Mouse (Mus musculus): ENCODE measurements at regions not wholly inside any gene's neighbourhood (a gene's known extent, or its start where the extent isn't known, plus 50 kb on each side); places are given as distances from the start of the nearest gene placed in this dataset.

DNA sequence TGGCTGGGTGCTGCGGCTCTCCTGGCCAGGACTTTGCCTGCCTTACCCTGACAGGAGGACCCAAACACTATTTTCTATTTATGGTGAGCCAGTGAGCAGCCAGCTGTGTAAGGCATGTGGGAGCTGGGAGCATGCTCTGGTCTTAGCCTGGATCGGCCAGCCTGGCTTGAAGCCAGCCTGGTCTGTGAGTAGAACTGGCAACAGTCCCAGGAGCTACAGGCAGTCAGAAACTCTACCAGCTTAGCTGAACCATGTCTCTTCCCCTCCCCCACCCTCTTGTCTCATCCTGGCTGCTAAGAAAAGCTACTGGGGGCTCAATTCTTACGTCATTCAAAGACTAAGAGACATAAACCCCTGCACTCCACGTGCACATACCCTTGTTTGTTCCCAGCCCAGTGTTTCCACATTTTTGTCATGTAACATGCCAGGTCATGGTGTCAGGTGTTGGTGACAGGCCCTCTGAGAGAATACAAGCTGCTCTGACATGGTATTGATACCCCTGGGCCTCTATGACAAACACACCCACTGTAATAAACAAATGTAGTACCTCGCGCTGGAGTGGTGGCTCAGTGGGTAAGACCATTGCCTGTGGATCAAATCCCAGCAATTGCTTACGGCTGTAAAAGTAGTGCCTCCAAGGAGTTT is 91.2 kb downstream of the Dll1 start:
- Histone ChIP-seq H3K4me2 (peak overlapping the region; percentile 53), H3K9ac (peak overlapping the region; percentile 55; the same call in 1 of the 2 replicates), H3K4me3 (peak overlapping the region; percentile 24), H3K27me3 (replicated peaks) (no peaks in the 10 kb centered on the region), H3K9me3 (no peaks in the 10 kb centered on the region), H3K36me3 (no peaks in the 10 kb centered on the region), H3K27ac (replicated peaks) (peak overlapping the region; percentile 94), H3K4me1 (peaks cover 38% of the 10 kb centered on the region)
- 31% methylated on average over 7 of the region's 7 CpGs for WGBS
- ATAC-seq (ENCODE audit: extremely low read depth, insufficient number of reproducible peaks, low FRiP score, low TSS enrichment) = peak; percentile 83

GRCm38 (mm10) chr17:15269905-15270304 is 106.8 kb downstream of the Dll1 start:
- H3K36me3 ChIP-seq = no peaks in the 10 kb centered on the region
- ATAC-seq (ENCODE audit: extremely low read depth, insufficient number of reproducible peaks, low FRiP score, low TSS enrichment) = no peak
- no peak overlapping the region for H3K4me2 ChIP-seq
- no peak overlapping the region for H3K9ac ChIP-seq
- H3K27ac ChIP-seq (replicated peaks) = no peak overlapping the region
- H3K27me3 ChIP-seq (replicated peaks) = 0 out of 2 replicates have a peak, but pooled peaks cover 3% of the 10 kb centered on the region
- WGBS = 64% methylated on average over 6 of the region's 6 CpGs
- peaks cover 13% of the 10 kb centered on the region for H3K4me1 ChIP-seq
- no peak overlapping the region for H3K4me3 ChIP-seq
- H3K9me3 ChIP-seq = no peaks in the 10 kb centered on the region

DNA sequence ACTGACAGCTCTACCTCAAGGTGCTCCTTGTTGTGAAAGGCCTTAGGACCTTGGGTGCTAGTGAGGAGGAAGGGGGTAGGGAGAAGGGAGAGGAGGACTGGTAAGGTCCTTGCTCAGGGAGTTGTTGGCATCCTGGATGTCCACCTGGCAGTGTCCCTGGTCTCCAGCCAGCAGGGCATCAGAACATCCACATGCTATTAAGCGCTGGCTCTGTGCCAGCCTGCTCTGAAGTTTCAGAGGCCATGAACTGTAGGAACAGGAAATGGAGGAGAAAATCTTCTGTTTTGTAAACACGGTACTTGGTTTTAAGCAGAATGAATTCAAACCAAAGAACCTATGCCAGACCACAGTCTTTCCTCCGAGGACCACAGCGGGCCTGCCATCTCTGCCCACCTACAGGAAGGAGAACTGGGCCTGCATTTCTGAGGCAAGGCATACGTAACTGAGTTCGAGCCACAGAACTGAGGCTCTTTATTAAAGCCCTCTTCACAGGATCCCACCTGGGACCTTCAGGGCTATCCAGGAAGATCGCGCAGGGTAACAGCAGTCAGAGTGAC is 107.5 kb downstream of the Dll1 start:
- no peak for ATAC-seq (ENCODE audit: extremely low read depth, insufficient number of reproducible peaks, low FRiP score, low TSS enrichment)
- Histone ChIP-seq H3K4me1 (peaks cover 13% of the 10 kb centered on the region), H3K4me3 (no peak overlapping the region), H3K27me3 (replicated peaks) (0 out of 2 replicates have a peak, but pooled peaks cover 3% of the 10 kb centered on the region), H3K36me3 (no peaks in the 10 kb centered on the region), H3K4me2 (no peak overlapping the region), H3K9ac (no peak overlapping the region), H3K9me3 (no peaks in the 10 kb centered on the region), H3K27ac (replicated peaks) (no peak overlapping the region)
- WGBS = 82% methylated on average over 8 of the region's 8 CpGs

GRCm38 (mm10) chr17:15267721-15268120 is 109.0 kb downstream of the Dll1 start:
- WGBS = 65% methylated on average over 7 of the region's 7 CpGs
- no peaks in the 10 kb centered on the region for H3K36me3 ChIP-seq
- H3K4me1 ChIP-seq = peaks cover 13% of the 10 kb centered on the region
- no peak overlapping the region for H3K27ac ChIP-seq (replicated peaks)
- ATAC-seq (ENCODE audit: extremely low read depth, insufficient number of reproducible peaks, low FRiP score, low TSS enrichment) = no peak
- no peak overlapping the region for H3K4me3 ChIP-seq
- H3K27me3 ChIP-seq (replicated peaks) = 0 out of 2 replicates have a peak, but pooled peaks cover 3% of the 10 kb centered on the region
- H3K4me2 ChIP-seq = no peak overlapping the region
- no peak overlapping the region for H3K9ac ChIP-seq
- H3K9me3 ChIP-seq = no peaks in the 10 kb centered on the region

DNA sequence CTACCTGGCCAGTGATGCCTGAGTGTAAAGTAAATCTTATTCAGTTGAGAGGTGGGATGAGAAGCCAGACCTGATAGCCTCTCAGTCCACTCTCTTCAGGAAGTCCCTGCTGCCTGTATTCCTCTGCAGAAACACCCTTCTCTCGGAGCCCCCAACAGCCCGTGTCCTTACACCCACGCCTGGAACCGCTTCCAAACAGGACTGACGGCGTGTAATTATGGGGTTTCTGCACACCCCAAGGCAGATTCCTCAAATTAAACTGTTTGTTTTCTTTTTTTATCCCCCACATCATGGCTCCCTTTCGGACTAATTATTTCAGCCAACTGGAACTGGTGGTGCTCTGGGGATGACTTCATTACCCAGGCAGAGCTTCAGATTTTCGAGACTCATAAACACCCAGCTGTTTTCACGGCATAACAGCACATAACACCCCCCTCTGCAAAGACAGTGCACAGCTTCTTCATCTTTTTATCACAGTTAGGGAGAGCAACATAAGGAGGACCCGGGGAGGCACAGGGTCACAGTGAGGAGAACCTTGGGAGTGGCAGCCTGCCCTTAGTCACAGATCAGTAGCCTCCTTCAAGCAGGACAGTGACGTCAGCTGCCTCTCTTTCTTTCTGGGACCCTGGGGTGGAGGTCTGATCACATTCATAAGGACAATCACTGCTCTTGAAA is 117.1 kb downstream of the Dll1 start:
- no peak overlapping the region for H3K9ac ChIP-seq
- no peaks in the 10 kb centered on the region for H3K27me3 ChIP-seq (replicated peaks)
- H3K9me3 ChIP-seq = no peaks in the 10 kb centered on the region
- no peak overlapping the region for H3K4me3 ChIP-seq
- ATAC-seq (ENCODE audit: extremely low read depth, insufficient number of reproducible peaks, low FRiP score, low TSS enrichment) = no peak
- H3K4me1 ChIP-seq = peaks cover 9% of the 10 kb centered on the region
- WGBS = 66% methylated on average over 11 of the region's 11 CpGs
- no peaks in the 10 kb centered on the region for H3K36me3 ChIP-seq
- no peak overlapping the region for H3K4me2 ChIP-seq
- no peak overlapping the region for H3K27ac ChIP-seq (replicated peaks)

- no peaks in the 10 kb centered on the region for H3K9me3 ChIP-seq
These were observed 120.8 kb downstream of the Dll1 start for GRCm38 (mm10) chr17:15255874-15256273.

GRCm38 (mm10) chr17:15253785-15254184 is 122.9 kb downstream of the Dll1 start:
- H3K9ac ChIP-seq = no peak overlapping the region
- no peak overlapping the region for H3K27ac ChIP-seq (replicated peaks)
- 78% methylated on average over 4 of the region's 4 CpGs for WGBS
- H3K9me3 ChIP-seq = no peaks in the 10 kb centered on the region
- no peak overlapping the region for H3K4me3 ChIP-seq
- ATAC-seq (ENCODE audit: extremely low read depth, insufficient number of reproducible peaks, low FRiP score, low TSS enrichment) = no peak
- H3K27me3 ChIP-seq (replicated peaks) = 0 out of 2 replicates have a peak, but pooled peaks cover 4% of the 10 kb centered on the region
- H3K4me2 ChIP-seq = no peak overlapping the region
- no peaks in the 10 kb centered on the region for H3K36me3 ChIP-seq
- H3K4me1 ChIP-seq = no peaks in the 10 kb centered on the region

More at GRCm38 (mm10) chr17:15255874-15256273, 120.8 kb downstream of the Dll1 start:
- ATAC-seq (ENCODE audit: extremely low read depth, insufficient number of reproducible peaks, low FRiP score, low TSS enrichment) = no peak
- Histone ChIP-seq H3K36me3 (no peaks in the 10 kb centered on the region), H3K4me2 (no peak overlapping the region), H3K4me3 (no peak overlapping the region), H3K27ac (replicated peaks) (no peak overlapping the region), H3K4me1 (peaks cover 9% of the 10 kb centered on the region), H3K9ac (no peak overlapping the region), H3K27me3 (replicated peaks) (no peaks in the 10 kb centered on the region)
- WGBS = 73% methylated on average over 2 of the region's 2 CpGs

DNA sequence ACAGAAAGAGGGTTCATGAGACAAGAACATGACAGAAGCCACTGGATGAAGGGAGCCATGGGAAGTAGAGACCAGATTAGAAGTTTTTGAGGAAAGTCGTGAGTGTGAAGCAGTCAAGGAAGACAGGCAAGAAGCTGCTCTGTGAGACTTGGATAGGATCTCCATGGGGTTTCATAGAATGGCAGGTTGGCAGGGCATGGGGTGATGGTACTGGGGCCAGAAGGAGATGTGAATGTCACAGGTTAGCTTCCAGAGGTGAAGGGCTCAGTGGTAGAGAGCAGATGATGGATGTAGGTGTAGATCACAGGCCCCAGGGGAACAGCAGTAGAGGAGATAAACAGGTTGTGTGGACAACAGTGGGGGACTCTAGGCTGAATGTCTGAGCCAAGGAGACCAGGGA is 123.4 kb downstream of the Dll1 start:
- WGBS = 64% methylated on average over 1 of the region's 1 CpGs

GRCm38 (mm10) chr17:15252187-15252586 is 124.5 kb downstream of the Dll1 start:
- 42% methylated on average over 2 of the region's 2 CpGs for WGBS
- Histone ChIP-seq H3K27ac (replicated peaks) (no peak overlapping the region), H3K4me1 (peaks cover 6% of the 10 kb centered on the region), H3K9ac (no peak overlapping the region), H3K36me3 (no peaks in the 10 kb centered on the region), H3K4me2 (no peak overlapping the region), H3K4me3 (no peak overlapping the region), H3K27me3 (replicated peaks) (0 out of 2 replicates have a peak, but pooled peaks cover 14% of the 10 kb centered on the region), H3K9me3 (no peaks in the 10 kb centered on the region)
- no peak for ATAC-seq (ENCODE audit: extremely low read depth, insufficient number of reproducible peaks, low FRiP score, low TSS enrichment)

More for the DNA sequence above, 123.4 kb downstream of the Dll1 start:
- Histone ChIP-seq H3K36me3 (no peaks in the 10 kb centered on the region), H3K27me3 (replicated peaks) (0 out of 2 replicates have a peak, but pooled peaks cover 5% of the 10 kb centered on the region), H3K9me3 (no peaks in the 10 kb centered on the region), H3K4me1 (no peaks in the 10 kb centered on the region; the same call in 1 of the 2 replicates), H3K9ac (no peak overlapping the region), H3K4me3 (no peak overlapping the region), H3K27ac (replicated peaks) (no peak overlapping the region), H3K4me2 (no peak overlapping the region)
- ATAC-seq (ENCODE audit: extremely low read depth, insufficient number of reproducible peaks, low FRiP score, low TSS enrichment) = no peak

DNA sequence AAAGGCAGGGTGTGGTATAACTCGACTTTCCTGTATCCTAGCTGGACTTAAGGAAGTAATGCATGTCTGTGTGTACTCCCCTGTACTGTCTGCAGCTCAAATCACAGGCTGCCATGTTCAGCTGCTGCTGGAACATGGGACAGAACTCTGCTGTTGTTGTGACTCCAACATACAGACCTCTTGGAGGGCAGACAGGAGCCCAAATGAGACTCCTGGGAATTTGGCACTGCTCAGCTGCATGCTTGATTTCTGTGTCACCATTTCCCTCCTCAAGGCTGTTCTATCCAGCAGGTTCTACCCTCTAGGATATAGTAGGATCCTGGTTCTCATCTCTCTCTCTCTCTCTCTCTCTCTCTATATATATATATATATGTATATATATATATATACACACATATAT is 125.0 kb downstream of the Dll1 start:
- no peaks in the 10 kb centered on the region for H3K36me3 ChIP-seq
- H3K27me3 ChIP-seq (replicated peaks) = 0 out of 2 replicates have a peak, but pooled peaks cover 16% of the 10 kb centered on the region
- peaks cover 6% of the 10 kb centered on the region for H3K4me1 ChIP-seq
- H3K4me3 ChIP-seq = no peak overlapping the region
- H3K4me2 ChIP-seq = no peak overlapping the region
- no peaks in the 10 kb centered on the region for H3K9me3 ChIP-seq
- WGBS = 60% methylated on average over 1 of the region's 1 CpGs
- H3K27ac ChIP-seq (replicated peaks) = no peak overlapping the region
- ATAC-seq (ENCODE audit: extremely low read depth, insufficient number of reproducible peaks, low FRiP score, low TSS enrichment) = no peak
- H3K9ac ChIP-seq = no peak overlapping the region

DNA sequence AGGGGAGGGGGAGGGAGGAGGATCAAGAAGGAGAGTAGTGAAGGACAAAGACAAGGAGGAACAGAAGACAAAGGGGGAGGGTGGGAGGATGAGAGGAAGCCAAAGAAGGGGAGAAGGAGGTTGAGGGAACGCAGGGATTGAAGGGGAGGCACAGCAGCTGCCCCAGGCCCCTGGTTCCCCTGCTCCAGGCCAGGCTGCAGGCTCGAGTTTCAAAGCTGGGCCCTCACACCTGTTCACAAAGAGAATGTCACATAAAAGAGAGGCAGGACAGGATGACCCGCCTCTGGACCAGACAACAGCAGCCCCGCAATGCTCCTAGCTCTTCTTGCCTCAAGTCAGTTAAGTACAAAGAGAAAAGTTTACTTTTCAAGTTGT is 128.3 kb downstream of the Dll1 start:
- WGBS = 44% methylated on average over 4 of the region's 4 CpGs
- Histone ChIP-seq H3K27ac (replicated peaks) (no peak overlapping the region), H3K9ac (peak overlapping the region; percentile 54; the same call in 1 of the 2 replicates), H3K36me3 (no peaks in the 10 kb centered on the region), H3K27me3 (replicated peaks) (0 out of 2 replicates have a peak, but pooled peaks cover 16% of the 10 kb centered on the region), H3K9me3 (no peaks in the 10 kb centered on the region), H3K4me3 (no peak overlapping the region), H3K4me1 (peaks cover 6% of the 10 kb centered on the region), H3K4me2 (no peak overlapping the region)
- no peak for ATAC-seq (ENCODE audit: extremely low read depth, insufficient number of reproducible peaks, low FRiP score, low TSS enrichment)

Measured in heart, embryonic 13.5 days (tissue).